In the genomic region with DNA sequence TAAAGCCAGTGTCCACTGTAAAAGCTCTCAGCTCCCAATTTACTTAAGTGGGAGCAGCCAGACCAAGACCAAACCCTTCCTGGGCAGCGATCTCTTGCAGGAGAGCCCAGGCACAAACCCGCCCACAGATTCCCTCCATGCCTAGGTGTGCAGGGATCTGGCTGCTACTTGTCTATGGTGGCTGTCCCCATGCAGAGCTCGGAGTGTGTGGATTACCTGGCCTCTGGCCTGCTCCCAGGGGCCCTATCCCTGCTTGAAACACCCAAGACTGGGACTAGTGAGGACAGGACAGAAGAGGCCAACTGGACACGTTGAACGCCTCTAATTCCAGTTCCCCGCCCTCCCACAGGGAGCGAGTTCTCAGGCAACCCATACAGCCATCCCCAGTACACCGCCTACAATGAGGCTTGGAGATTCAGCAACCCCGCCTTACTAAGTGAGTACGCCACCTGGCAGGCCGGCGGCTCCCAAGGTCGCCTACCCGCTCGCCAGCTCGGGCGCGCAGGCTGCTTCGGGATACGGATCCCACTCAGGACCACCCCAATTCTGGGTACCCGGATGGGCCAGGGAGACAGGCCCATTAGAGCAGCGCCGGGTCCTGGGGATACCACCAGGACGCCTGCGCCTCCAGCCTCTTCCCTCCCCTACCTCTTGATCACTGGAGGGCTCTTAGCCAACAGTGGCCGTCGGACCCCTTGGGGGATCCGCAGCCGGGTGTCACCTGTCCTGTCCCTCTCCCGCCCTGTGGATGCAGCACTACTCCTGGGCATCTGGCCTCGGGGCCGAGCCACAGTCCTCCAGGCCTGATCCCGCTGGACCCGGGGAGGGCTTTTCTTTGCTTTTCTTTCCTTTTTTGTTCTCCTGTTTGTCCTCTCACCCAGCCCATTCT, we compare ENCODE assay signal across 8 mouse cellular contexts.
A peak's percentile ranks its signal among the peaks of the same experiment; 100 is the strongest.
DNase-seq lines count a peak whose midpoint lies in the region; ATAC-seq and TF ChIP-seq lines count a peak whose summit lies in the region.

No protein-coding gene starts in this region.

- peak overlapping the region; percentile 79 for H3K4me2 ChIP-seq in forebrain, embryonic 14.5 days (ENCODE audit: low read length)
- H3K4me2 ChIP-seq in liver, embryonic 13.5 days, result peak overlapping the region; percentile 57

- no peak overlapping the region for H3K27ac ChIP-seq in gastrocnemius, adult 2 months
- no peak overlapping the region for H3K27ac ChIP-seq in forebrain, embryonic 14.5 days (ENCODE audit: low read depth, low read length)
- H3K27ac ChIP-seq in liver, embryonic 13.5 days, result no peak overlapping the region

- intact Hi-C loops in gastrocnemius, adult 2 months (cut with DNase I), result no loop called here
- intact Hi-C loops in gastrocnemius, postnatal 14 days (cut with DNase I; ENCODE audit: low total_unique reads), result no loop called here

- H3K9me3 ChIP-seq in E14TG2a.4 (ENCODE audit: low read length), result no peaks in the 10 kb centered on the region
- H3K9me3 ChIP-seq in forebrain, embryonic 14.5 days (replicated peaks; ENCODE audit: control insufficient read depth, low read length), result no peaks in the 10 kb centered on the region
- no peaks in the 10 kb centered on the region for H3K9me3 ChIP-seq in liver, embryonic 13.5 days (replicated peaks)

- no peaks in the 10 kb centered on the region for H3K36me3 ChIP-seq in E14TG2a.4 (ENCODE audit: insufficient read depth, low read length)
- no peaks in the 10 kb centered on the region for H3K36me3 ChIP-seq in forebrain, embryonic 14.5 days (ENCODE audit: control insufficient read depth, insufficient read depth, low read length)
- no peaks in the 10 kb centered on the region for H3K36me3 ChIP-seq in liver, embryonic 13.5 days

- H3K4me3 ChIP-seq in gastrocnemius, adult 2 months, result peak overlapping the region; percentile 69
- H3K4me3 ChIP-seq in E14TG2a.4 (replicated peaks; ENCODE audit: low read length), result peak overlapping the region; percentile 83
- peak overlapping the region; percentile 37 for H3K4me3 ChIP-seq in forebrain, embryonic 14.5 days (ENCODE audit: low read depth, low read length)
- H3K4me3 ChIP-seq in liver, embryonic 13.5 days (replicated peaks), result peak overlapping the region; percentile 48; the same call in 1 of the 2 replicates

- H3K27me3 ChIP-seq in E14TG2a.4 (ENCODE audit: insufficient read depth, low read length), result peaks cover 92% of the 10 kb centered on the region
- H3K27me3 ChIP-seq in forebrain, embryonic 14.5 days (replicated peaks; ENCODE audit: control insufficient read depth, insufficient read depth, low read length), result peaks cover 72% of the 10 kb centered on the region
- peaks cover 97% of the 10 kb centered on the region for H3K27me3 ChIP-seq in liver, embryonic 13.5 days

- TF ChIP-seq CTCF in gastrocnemius, adult 2 months (IDR thresholded peaks at IDR 0.05), result no peak
- TF ChIP-seq CTCF in E14TG2a.4 (conservative IDR thresholded peaks at IDR 0.05; ENCODE audit: low read length), result no peak

- peak; percentile 42 for ATAC-seq in forebrain, embryonic 14.5 days
- no peak for ATAC-seq in liver, embryonic 13.5 days (ENCODE audit: low read depth)
- no peak for ATAC-seq in erythroblast, adult 5-6 weeks (replicated peaks; ENCODE audit: low FRiP score, poor library complexity, severe bottlenecking)

- H3K9ac ChIP-seq in forebrain, embryonic 14.5 days (ENCODE audit: low read length), result peak overlapping the region; percentile 13; the same call in 1 of the 2 replicates
- H3K9ac ChIP-seq in liver, embryonic 13.5 days, result no peak overlapping the region

- WGBS in forebrain, embryonic 14.5 days, result 4% methylated on average over 34 of the region's 34 CpGs
- WGBS in liver, embryonic 13.5 days (ENCODE audit: insufficient replicate concordance), result 5% methylated on average over 34 of the region's 34 CpGs

- H3K4me1 ChIP-seq in E14TG2a.4 (replicated peaks; ENCODE audit: low read depth, low read length), result peaks cover 41% of the 10 kb centered on the region
- peaks cover 13% of the 10 kb centered on the region for H3K4me1 ChIP-seq in forebrain, embryonic 14.5 days (ENCODE audit: control insufficient read depth, insufficient read depth, low read length)
- H3K4me1 ChIP-seq in liver, embryonic 13.5 days (replicated peaks), result peaks cover 16% of the 10 kb centered on the region

- DNase-seq in gastrocnemius, adult 2 months, result no peak
- DNase-seq in gastrocnemius, postnatal 14 days, result no peak
- peak; percentile 25 for DNase-seq in forebrain, embryonic 14.5 days (ENCODE audit: low spot score)
- DNase-seq in liver, embryonic 13.5 days, result no peak
- no peak for DNase-seq in right cerebral cortex, adult 2 months (ENCODE audit: low spot score in 2 of 2)
- DNase-seq in spleen, adult 12 weeks (ENCODE audit: low spot score), result no peak
